ENCODE assay signal across 10 mouse cellular contexts in the genomic region with DNA sequence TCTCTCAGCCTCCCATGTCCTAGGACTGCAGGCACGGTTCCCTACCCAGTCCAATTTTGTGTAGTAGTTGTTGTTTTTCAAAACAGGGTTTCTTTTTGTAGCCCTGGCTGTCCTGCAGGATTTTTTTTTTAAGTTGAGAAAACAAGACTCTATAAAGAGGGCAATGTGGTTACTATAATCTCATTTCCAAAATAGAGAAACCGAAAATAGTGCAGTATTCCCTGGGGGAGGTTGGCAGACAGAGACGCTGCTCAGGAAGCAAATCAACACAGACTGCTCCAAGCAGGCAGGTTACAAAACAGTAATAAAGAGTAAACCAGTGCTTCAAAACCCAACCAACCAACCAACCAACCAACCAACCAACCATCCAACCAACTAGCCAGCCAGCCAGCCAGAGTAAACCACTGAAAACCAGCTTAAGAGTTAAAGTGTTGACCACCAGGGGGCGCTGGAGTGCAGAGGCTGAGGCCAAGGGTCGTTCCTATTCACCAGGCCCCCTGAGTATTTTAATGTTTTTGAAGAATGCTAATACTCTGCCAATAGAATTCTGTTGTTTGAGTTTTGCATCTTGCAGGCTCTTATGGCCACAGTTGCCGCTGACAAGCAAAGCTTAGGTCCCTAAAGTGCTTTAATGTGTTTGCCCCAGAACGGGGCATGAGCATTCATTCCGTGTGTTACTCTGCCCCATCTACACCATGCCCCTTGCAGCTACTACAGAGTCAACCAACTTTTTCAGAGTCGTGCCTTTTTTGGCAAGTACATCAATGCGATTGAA. TPM values are rescaled to one million over a fixed set of nuclear protein-coding genes. Genes with fewer than 3 reads are reported as not detected.
DNase-seq lines count a peak whose midpoint lies in the region; ATAC-seq and TF ChIP-seq lines count a peak whose summit lies in the region.
"Had no signal": no experiment of that assay in that cellular context is flagged by ENCODE, and none has a peak within 500 bp of the region (broad histone marks: within the 10 kb centered on the region; RNA-seq: fewer than 3 reads in every experiment).

No protein-coding gene starts in this region.

- peak; percentile 94 for TF ChIP-seq CTCF in kidney, postnatal 0 days (IDR thresholded peaks at IDR 0.05; ENCODE audit: low read depth)

- no peak overlapping the region for H3K27ac ChIP-seq in hindbrain, embryonic 14.5 days
- H3K27ac ChIP-seq in hindbrain, embryonic 16.5 days (ENCODE audit: low read depth, low read length), result no peak overlapping the region
- no peak overlapping the region for H3K27ac ChIP-seq in embryonic facial prominence, embryonic 10.5 days (replicated peaks)
- H3K27ac ChIP-seq in kidney, postnatal 0 days, result no peak overlapping the region
- H3K27ac ChIP-seq: embryonic facial prominence, embryonic 15.5 days; limb, embryonic 12.5 days had no signal

- H3K4me1 ChIP-seq in hindbrain, embryonic 14.5 days (replicated peaks; ENCODE audit: control insufficient read depth, insufficient read depth, low read length), result no peaks in the 10 kb centered on the region
- H3K4me1 ChIP-seq in hindbrain, embryonic 16.5 days (ENCODE audit: control insufficient read depth, insufficient read depth, low read depth, low read length), result no peaks in the 10 kb centered on the region
- H3K4me1 ChIP-seq in embryonic facial prominence, embryonic 10.5 days, result no peaks in the 10 kb centered on the region
- H3K4me1 ChIP-seq in kidney, postnatal 0 days (replicated peaks; ENCODE audit: insufficient read depth, low read length), result peaks cover 4% of the 10 kb centered on the region; the same call in 1 of the 2 replicates
- H3K4me1 ChIP-seq: limb, embryonic 12.5 days had no signal

- no peak overlapping the region for H3K4me2 ChIP-seq in hindbrain, embryonic 14.5 days (replicated peaks)
- no peak overlapping the region for H3K4me2 ChIP-seq in hindbrain, embryonic 16.5 days (ENCODE audit: low read length)
- H3K4me2 ChIP-seq in kidney, postnatal 0 days (ENCODE audit: low read length), result no peak overlapping the region
- H3K4me2 ChIP-seq: embryonic facial prominence, embryonic 15.5 days; limb, embryonic 12.5 days had no signal

- no peak for ATAC-seq in hindbrain, embryonic 14.5 days (ENCODE audit: low FRiP score)
- ATAC-seq in hindbrain, embryonic 16.5 days, result no peak
- peak; percentile 74 for ATAC-seq in CD4-positive, CD25-positive, alpha-beta regulatory T cell, adult 4 months
- ATAC-seq in kidney, postnatal 0 days (replicated peaks; ENCODE audit: low FRiP score, low read depth), result no peak

- H3K4me3 ChIP-seq in hindbrain, embryonic 14.5 days (replicated peaks; ENCODE audit: low read length), result no peak overlapping the region
- H3K4me3 ChIP-seq in hindbrain, embryonic 16.5 days (ENCODE audit: low read length), result no peak overlapping the region
- no peak overlapping the region for H3K4me3 ChIP-seq in embryonic facial prominence, embryonic 10.5 days
- H3K4me3 ChIP-seq in kidney, postnatal 0 days (replicated peaks; ENCODE audit: low read depth, low read length), result no peak overlapping the region
- H3K4me3 ChIP-seq: embryonic facial prominence, embryonic 15.5 days; limb, embryonic 12.5 days had no signal

- H3K27me3 ChIP-seq in hindbrain, embryonic 14.5 days (ENCODE audit: control insufficient read depth, insufficient read depth, low read length), result no peaks in the 10 kb centered on the region
- no peaks in the 10 kb centered on the region for H3K27me3 ChIP-seq in hindbrain, embryonic 16.5 days (replicated peaks; ENCODE audit: control insufficient read depth, insufficient read depth, low read length)
- no peaks in the 10 kb centered on the region for H3K27me3 ChIP-seq in embryonic facial prominence, embryonic 10.5 days (replicated peaks; ENCODE audit: low read depth, poor library complexity, severe bottlenecking)
- H3K27me3 ChIP-seq in kidney, postnatal 0 days (ENCODE audit: insufficient read depth, low read length), result no peaks in the 10 kb centered on the region
- H3K27me3 ChIP-seq: embryonic facial prominence, embryonic 15.5 days; limb, embryonic 12.5 days had no signal

- WGBS in hindbrain, embryonic 14.5 days, result 56% methylated on average over 10 of the region's 10 CpGs
- WGBS in hindbrain, embryonic 16.5 days, result 51% methylated on average over 10 of the region's 10 CpGs
- 54% methylated on average over 10 of the region's 10 CpGs for WGBS in embryonic facial prominence, embryonic 10.5 days
- WGBS in kidney, postnatal 0 days, result 48% methylated on average over 10 of the region's 10 CpGs

- no peak overlapping the region for H3K9ac ChIP-seq in hindbrain, embryonic 14.5 days
- no peak overlapping the region for H3K9ac ChIP-seq in hindbrain, embryonic 16.5 days (ENCODE audit: low read depth, low read length)
- H3K9ac ChIP-seq in kidney, postnatal 0 days (ENCODE audit: low read depth, low read length), result no peak overlapping the region
- H3K9ac ChIP-seq: embryonic facial prominence, embryonic 15.5 days; limb, embryonic 12.5 days had no signal

- H3K9me3 ChIP-seq in hindbrain, embryonic 14.5 days (ENCODE audit: control insufficient read depth, low read length), result no peaks in the 10 kb centered on the region
- no peaks in the 10 kb centered on the region for H3K9me3 ChIP-seq in hindbrain, embryonic 16.5 days (ENCODE audit: control insufficient read depth, low read length)
- no peaks in the 10 kb centered on the region for H3K9me3 ChIP-seq in embryonic facial prominence, embryonic 10.5 days
- H3K9me3 ChIP-seq in kidney, postnatal 0 days (replicated peaks; ENCODE audit: low read length), result no peaks in the 10 kb centered on the region
- H3K9me3 ChIP-seq: embryonic facial prominence, embryonic 15.5 days had no signal

- DNase-seq in hindbrain, embryonic 14.5 days (ENCODE audit: low spot score), result peak; percentile 65
- DNase-seq in adrenal gland, postnatal 14 days, result peak; percentile 84
- DNase-seq in embryonic facial prominence, embryonic 10.5 days (ENCODE audit: low spot score), result peak; percentile 76
- peak; percentile 69 for DNase-seq in kidney, postnatal 0 days (ENCODE audit: low spot score)
- DNase-seq in lung, postnatal 4 days, result peak; percentile 49 to 77
- DNase-seq in testis, postnatal 14 days (ENCODE audit: low spot score), result peak; percentile 48

- H3K36me3 ChIP-seq in hindbrain, embryonic 14.5 days (replicated peaks; ENCODE audit: control insufficient read depth, insufficient read depth), result no peaks in the 10 kb centered on the region
- H3K36me3 ChIP-seq in hindbrain, embryonic 16.5 days (ENCODE audit: control insufficient read depth, insufficient read depth, low read length), result no peaks in the 10 kb centered on the region
- H3K36me3 ChIP-seq in embryonic facial prominence, embryonic 10.5 days (replicated peaks), result no peaks in the 10 kb centered on the region
- H3K36me3 ChIP-seq in kidney, postnatal 0 days (ENCODE audit: insufficient read depth, low read length), result no peaks in the 10 kb centered on the region
- H3K36me3 ChIP-seq: embryonic facial prominence, embryonic 15.5 days; limb, embryonic 12.5 days had no signal

RNA-seq across cellular contexts. Expression of a gene that starts 6.1 kb away (rescaled TPM):
- 1.7 TPM in 1 of 2 replicates, not detected in the other for polyA plus RNA-seq in hindbrain, embryonic 14.5 days (2014; fragmentation: Nextera tagmentation; extraction: Ambion mirVana)
- polyA plus RNA-seq in hindbrain, embryonic 16.5 days (2015; fragmentation: Nextera tagmentation; extraction: Ambion mirVana), result 2.5 and 2.6 TPM in 2 replicates
- 1 to 10 TPM; 4.2 to 5.3 TPM for polyA plus RNA-seq in CD4-positive, CD25-positive, alpha-beta regulatory T cell, adult 4 months (2017; shearing (Covaris generic))
- 62.4 and 76.7 TPM in 2 replicates for total RNA-seq in adrenal gland, postnatal 14 days (2021)
- 3.7 and 9.1 TPM in 2 replicates for polyA plus RNA-seq in embryonic facial prominence, embryonic 10.5 days (2016; fragmentation: Nextera tagmentation; extraction: Ambion mirVana)
- 3.1 and 4.4 TPM in 2 replicates for polyA plus RNA-seq in kidney, postnatal 0 days (2015; fragmentation: Nextera tagmentation; extraction: Ambion mirVana)

RNA-seq across cellular contexts. Expression of a gene that starts 7.4 kb away (rescaled TPM):
- not detected in 2 replicates for polyA plus RNA-seq in hindbrain, embryonic 14.5 days (2014; fragmentation: Nextera tagmentation; extraction: Ambion mirVana)
- 0.26 TPM in 1 of 2 replicates, not detected in the other for polyA plus RNA-seq in hindbrain, embryonic 16.5 days (2015; fragmentation: Nextera tagmentation; extraction: Ambion mirVana)
- polyA plus RNA-seq in CD4-positive, CD25-positive, alpha-beta regulatory T cell, adult 4 months (2017; shearing (Covaris generic)), result 100 to 1,000 TPM; 158 to 206 TPM
- 4.5 and 58.0 TPM in 2 replicates for total RNA-seq in adrenal gland, postnatal 14 days (2021)
- polyA plus RNA-seq in embryonic facial prominence, embryonic 10.5 days (2016; fragmentation: Nextera tagmentation; extraction: Ambion mirVana), result not detected in 2 replicates
- not detected in 2 replicates for polyA plus RNA-seq in kidney, postnatal 0 days (2015; fragmentation: Nextera tagmentation; extraction: Ambion mirVana)
- polyA plus RNA-seq: limb, embryonic 12.5 days had no signal

RNA-seq across cellular contexts. Expression of a gene that starts 14.1 kb away (rescaled TPM):
- 477 and 497 TPM in 2 replicates for polyA plus RNA-seq in hindbrain, embryonic 14.5 days (2014; fragmentation: Nextera tagmentation; extraction: Ambion mirVana)
- polyA plus RNA-seq in hindbrain, embryonic 16.5 days (2015; fragmentation: Nextera tagmentation; extraction: Ambion mirVana), result 569 and 604 TPM in 2 replicates
- polyA plus RNA-seq in CD4-positive, CD25-positive, alpha-beta regulatory T cell, adult 4 months (2017; shearing (Covaris generic)), result 100 to 1,000 TPM; 543 to 655 TPM
- 289 and 329 TPM in 2 replicates for total RNA-seq in adrenal gland, postnatal 14 days (2021)
- polyA plus RNA-seq in embryonic facial prominence, embryonic 10.5 days (2016; fragmentation: Nextera tagmentation; extraction: Ambion mirVana), result 456 and 458 TPM in 2 replicates
- 441 and 464 TPM in 2 replicates for polyA plus RNA-seq in kidney, postnatal 0 days (2015; fragmentation: Nextera tagmentation; extraction: Ambion mirVana)

RNA-seq across cellular contexts. Expression of a gene that starts 29.4 kb away (rescaled TPM):
- not detected in 2 replicates for polyA plus RNA-seq in hindbrain, embryonic 14.5 days (2014; fragmentation: Nextera tagmentation; extraction: Ambion mirVana)
- polyA plus RNA-seq in hindbrain, embryonic 16.5 days (2015; fragmentation: Nextera tagmentation; extraction: Ambion mirVana), result not detected in 2 replicates
- not detected for polyA plus RNA-seq in CD4-positive, CD25-positive, alpha-beta regulatory T cell, adult 4 months (2017; shearing (Covaris generic))
- total RNA-seq in adrenal gland, postnatal 14 days (2021), result not detected in 2 replicates
- not detected in 2 replicates for polyA plus RNA-seq in embryonic facial prominence, embryonic 10.5 days (2016; fragmentation: Nextera tagmentation; extraction: Ambion mirVana)
- polyA plus RNA-seq in kidney, postnatal 0 days (2015; fragmentation: Nextera tagmentation; extraction: Ambion mirVana), result 2.2 and 2.4 TPM in 2 replicates
- polyA plus RNA-seq: embryonic facial prominence, embryonic 15.5 days; limb, embryonic 12.5 days had no signal

RNA-seq across cellular contexts. Expression of a gene that starts 39.3 kb away (rescaled TPM):
- 242 and 259 TPM in 2 replicates for polyA plus RNA-seq in hindbrain, embryonic 14.5 days (2014; fragmentation: Nextera tagmentation; extraction: Ambion mirVana)
- 265 and 277 TPM in 2 replicates for polyA plus RNA-seq in hindbrain, embryonic 16.5 days (2015; fragmentation: Nextera tagmentation; extraction: Ambion mirVana)
- polyA plus RNA-seq in CD4-positive, CD25-positive, alpha-beta regulatory T cell, adult 4 months (2017; shearing (Covaris generic)), result 100 to 1,000 TPM; 109 to 164 TPM
- total RNA-seq in adrenal gland, postnatal 14 days (2021), result 604 and 685 TPM in 2 replicates
- 211 and 217 TPM in 2 replicates for polyA plus RNA-seq in embryonic facial prominence, embryonic 10.5 days (2016; fragmentation: Nextera tagmentation; extraction: Ambion mirVana)
- polyA plus RNA-seq in kidney, postnatal 0 days (2015; fragmentation: Nextera tagmentation; extraction: Ambion mirVana), result 294 and 318 TPM in 2 replicates

Comparison
In these comparisons a context has a peak if more than half of its experiments do, and no peak if none do; other contexts are left out.
1. RNA of a gene that starts 7.4 kb away (polyA plus RNA-seq): 158 to 206 TPM in CD4-positive, CD25-positive, alpha-beta regulatory T cell, adult 4 months; not detected in kidney, postnatal 0 days, not detected in hindbrain, embryonic 14.5 days, 0.26 TPM in hindbrain, embryonic 16.5 days and not detected in embryonic facial prominence, embryonic 10.5 days; every median in the first group is over 100 times any median in the second.
2. Peak in every context shown above with its lines, with median percentiles within 50 percentile points of each other: DNase-seq.